Mouse (Mus musculus) hindbrain, embryonic 11.5 days (tissue): ENCODE data around the gene Gm13272. TPM values are rescaled to one million over a fixed set of nuclear protein-coding genes. Genes with fewer than 3 reads are reported as not detected.
"Not testable (repeated sequence)": the region's sequence is repeated elsewhere in the genome, so short reads cannot be mapped to it uniquely, and the experiment has no call there.

Experiments
- ATAC-seq: fragments of 200-750 bp; cut with Nextera tagmentation; 2 replicates; pipeline ENCODE4 v1.8.0; 2017; ENCODE audit warnings: mild to moderate bottlenecking, moderate TSS enrichment, moderate library complexity; ENCODE audit not compliant: low FRiP score
- DNase-seq: peaks from one replicate; pipeline ENCODE4 v3.0.0-alpha.2; 2015; ENCODE audit warnings: low spot score
- H3K27ac ChIP-seq: fragments of 300-500 bp; sonication (generic); 2 replicates; pipeline ENCODE4 v1.5.1; 2014; ENCODE audit warnings: mild to moderate bottlenecking, low read depth, low read length
- H3K27me3 ChIP-seq: fragments of 300-500 bp; sonication (generic); 2 replicates; pipeline ENCODE4 v1.6.1; 2014; ENCODE audit warnings: mild to moderate bottlenecking, low read length, moderate library complexity, mixed read lengths; ENCODE audit not compliant: control insufficient read depth, insufficient read depth
- H3K36me3 ChIP-seq: fragments of 300-500 bp; sonication (generic); 2 replicates; pipeline ENCODE4 v1.6.1; 2014; ENCODE audit warnings: mild to moderate bottlenecking, low read length, moderate library complexity, mixed read lengths; ENCODE audit not compliant: control insufficient read depth, insufficient read depth
- H3K4me1 ChIP-seq: fragments of 300-500 bp; sonication (generic); replicated peaks from 2 replicates; pipeline ENCODE4 v1.6.1; 2014; ENCODE audit warnings: low read length, mixed read lengths; ENCODE audit not compliant: control insufficient read depth, insufficient read depth
- H3K4me2 ChIP-seq: fragments of 300-500 bp; sonication (generic); replicated peaks from 2 replicates; pipeline ENCODE4 v1.6.1; 2014; ENCODE audit warnings: mild to moderate bottlenecking, low read depth, low read length
- H3K4me3 ChIP-seq: fragments of 300-500 bp; sonication (generic); 2 replicates; pipeline ENCODE4 v1.5.1; 2014; ENCODE audit warnings: low read depth, low read length
- H3K9ac ChIP-seq: fragments of 300-500 bp; sonication (generic); 2 replicates; pipeline ENCODE4 v1.6.1; 2014; ENCODE audit warnings: low read depth, low read length
- H3K9me3 ChIP-seq: fragments of 300-500 bp; sonication (generic); 2 replicates; pipeline ENCODE4 v1.6.1; 2016; ENCODE audit warnings: low read length; ENCODE audit not compliant: control insufficient read depth
- WGBS: fragments of 180-500 bp; shearing (Covaris S2); extraction: QIAGEN DNeasy Blood & Tissue Kit; methylation state at CpG from one replicate; pipeline ENCODE4 v1.1.7; 2014; 5-methylcytosine and 5-hydroxymethylcytosine counted together
- polyA plus RNA-seq: library from polyadenylated mRNA; unstranded; fragments of >200 nt; fragmentation: Nextera tagmentation; extraction: Ambion mirVana; gene quantifications from 2 replicates; pipeline ENCODE4 v1.2.1, GENCODE M21; 2014

Gene Gm13272
- polyA plus RNA-seq, 1 experiment from 2014 or later: not detected

DNA sequence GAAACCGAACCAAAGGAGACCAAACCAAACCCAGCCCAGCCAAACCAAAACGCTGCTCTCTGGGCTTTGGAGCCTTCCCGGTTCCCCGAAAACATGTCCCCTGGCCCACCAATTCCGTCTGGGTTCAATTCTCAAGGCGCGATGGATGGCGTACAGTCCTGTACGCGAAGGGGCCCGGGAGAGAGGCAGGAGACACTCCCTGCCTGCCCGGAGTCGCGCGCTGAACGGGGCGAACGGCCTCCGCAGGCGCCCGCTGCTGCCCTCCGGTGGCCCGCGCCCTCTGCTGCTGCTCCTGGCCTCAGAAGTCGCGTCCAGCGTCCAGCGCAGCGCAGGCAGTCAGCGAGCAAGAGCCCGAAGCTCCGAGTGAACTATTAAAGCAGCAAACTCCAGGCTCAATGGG lies 6.1 kb upstream of the Gm13272 start, which contains the start of gene Gm13290:
Gm13290 (plus strand) TSS at position 301 of the 400 bp plus-strand sequence.
- not testable (repeated sequence) for DNase-seq, H3K36me3 ChIP-seq, H3K27me3 ChIP-seq, H3K4me2 ChIP-seq, H3K4me1 ChIP-seq, H3K9ac ChIP-seq, H3K9me3 ChIP-seq, H3K4me3 ChIP-seq, ATAC-seq, H3K27ac ChIP-seq
- WGBS: no CpG with 5 or more reads among the region's 32 CpGs

DNA sequence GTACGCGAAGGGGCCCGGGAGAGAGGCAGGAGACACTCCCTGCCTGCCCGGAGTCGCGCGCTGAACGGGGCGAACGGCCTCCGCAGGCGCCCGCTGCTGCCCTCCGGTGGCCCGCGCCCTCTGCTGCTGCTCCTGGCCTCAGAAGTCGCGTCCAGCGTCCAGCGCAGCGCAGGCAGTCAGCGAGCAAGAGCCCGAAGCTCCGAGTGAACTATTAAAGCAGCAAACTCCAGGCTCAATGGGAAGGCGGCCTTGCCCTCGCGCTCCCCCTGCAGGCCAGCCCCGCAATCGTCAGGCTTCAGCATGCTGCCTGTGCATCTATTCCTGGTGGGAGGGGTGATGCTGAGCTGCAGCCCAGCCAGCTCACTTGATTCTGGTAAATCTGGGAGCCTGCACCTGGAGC lies 3.0 kb upstream of the Gm13272 start, which contains the start of gene Gm13289:
Gm13289 (plus strand) TSS at position 301 of the 400 bp plus-strand sequence.
- H3K27me3 ChIP-seq, H3K4me2 ChIP-seq, ATAC-seq, H3K27ac ChIP-seq, H3K4me1 ChIP-seq, H3K4me3 ChIP-seq, H3K36me3 ChIP-seq, H3K9me3 ChIP-seq, DNase-seq, H3K9ac ChIP-seq: not testable (repeated sequence)
- WGBS: no CpG with 5 or more reads among the region's 29 CpGs

DNA sequence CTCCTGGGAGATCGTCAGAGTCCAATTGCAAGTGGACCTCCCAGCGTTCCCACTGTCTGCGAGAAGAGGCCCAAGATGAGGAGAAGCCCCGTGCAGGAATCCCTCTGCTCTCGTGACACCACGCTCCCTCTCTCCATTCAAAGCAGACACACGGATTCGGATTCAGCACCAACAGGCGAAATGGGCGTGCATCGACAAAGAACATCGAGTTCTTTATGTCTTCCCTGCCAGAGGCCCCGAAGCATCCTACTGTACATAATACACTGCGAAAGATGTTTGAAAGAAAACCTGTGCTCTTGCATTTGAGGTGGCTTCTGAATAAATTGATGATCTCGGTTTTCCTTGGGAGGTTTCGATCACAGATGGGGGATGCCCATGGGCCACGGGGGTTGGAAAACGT lies 670 bp downstream of the Gm13272 start:
- not testable (repeated sequence) for H3K4me3 ChIP-seq, H3K4me2 ChIP-seq, H3K9me3 ChIP-seq, H3K36me3 ChIP-seq, H3K4me1 ChIP-seq, H3K27ac ChIP-seq, DNase-seq, ATAC-seq, H3K9ac ChIP-seq, H3K27me3 ChIP-seq
- 39% methylated on average over 15 of the region's 18 CpGs for WGBS

DNA sequence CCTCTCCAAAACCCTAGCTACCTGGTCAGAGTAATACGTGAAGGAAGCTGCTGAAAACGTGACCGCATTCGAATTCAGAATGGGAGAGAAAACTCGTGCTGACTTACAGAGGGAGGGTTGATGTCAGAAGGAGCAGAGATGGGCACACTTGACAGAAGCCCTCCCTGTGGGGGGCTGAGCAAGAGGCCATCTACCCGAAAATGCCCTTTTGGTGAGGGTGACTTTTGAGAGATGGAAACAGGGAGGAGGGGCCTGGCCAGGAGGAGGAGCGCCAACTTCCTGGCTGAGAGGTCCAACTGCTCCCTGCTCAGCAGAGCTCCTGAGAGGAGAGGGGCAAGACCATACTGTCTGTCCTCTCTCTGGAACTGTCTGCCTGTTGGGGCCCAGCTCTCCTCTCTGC lies 2.2 kb downstream of the Gm13272 start, which contains the start of gene Ifnz:
Ifnz (plus strand) TSS at position 301 of the 400 bp plus-strand sequence.
- not testable (repeated sequence) for H3K9me3 ChIP-seq, DNase-seq, H3K9ac ChIP-seq, H3K4me3 ChIP-seq, H3K36me3 ChIP-seq, H3K27me3 ChIP-seq, ATAC-seq, H3K27ac ChIP-seq, H3K4me1 ChIP-seq
- peak within 1 kb of the TSS; percentile 28; the same call in 1 of the 2 replicates for H3K4me2 ChIP-seq
- WGBS: 28% methylated on average over 4 of the region's 7 CpGs

DNA sequence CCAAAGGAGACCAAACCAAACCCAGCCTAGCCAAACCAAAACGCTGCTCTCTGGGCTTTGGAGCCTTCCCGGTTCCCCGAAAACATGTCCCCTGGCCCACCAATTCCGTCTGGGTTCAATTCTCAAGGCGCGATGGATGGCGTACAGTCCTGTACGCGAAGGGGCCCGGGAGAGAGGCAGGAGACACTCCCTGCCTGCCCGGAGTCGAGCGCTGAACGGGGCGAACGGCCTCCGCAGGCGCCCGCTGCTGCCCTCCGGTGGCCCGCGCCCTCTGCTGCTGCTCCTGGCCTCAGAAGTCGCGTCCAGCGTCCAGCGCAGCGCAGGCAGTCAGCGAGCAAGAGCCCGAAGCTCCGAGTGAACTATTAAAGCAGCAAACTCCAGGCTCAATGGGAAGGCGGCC lies 2.7 kb downstream of the Gm13272 start:
- not testable (repeated sequence) for H3K9ac ChIP-seq, H3K4me3 ChIP-seq, H3K9me3 ChIP-seq, ATAC-seq, H3K27ac ChIP-seq, H3K4me1 ChIP-seq, H3K27me3 ChIP-seq, DNase-seq, H3K36me3 ChIP-seq
- 0% methylated on average over 3 of the region's 31 CpGs for WGBS
- peak overlapping the region; percentile 28; the same call in 1 of the 2 replicates for H3K4me2 ChIP-seq

DNA sequence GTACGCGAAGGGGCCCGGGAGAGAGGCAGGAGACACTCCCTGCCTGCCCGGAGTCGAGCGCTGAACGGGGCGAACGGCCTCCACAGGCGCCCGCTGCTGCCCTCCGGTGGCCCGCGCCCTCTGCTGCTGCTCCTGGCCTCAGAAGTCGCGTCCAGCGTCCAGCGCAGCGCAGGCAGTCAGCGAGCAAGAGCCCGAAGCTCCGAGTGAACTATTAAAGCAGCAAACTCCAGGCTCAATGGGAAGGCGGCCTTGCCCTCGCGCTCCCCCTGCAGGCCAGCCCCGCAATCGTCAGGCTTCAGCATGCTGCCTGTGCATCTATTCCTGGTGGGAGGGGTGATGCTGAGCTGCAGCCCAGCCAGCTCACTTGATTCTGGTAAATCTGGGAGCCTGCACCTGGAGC lies 5.8 kb downstream of the Gm13272 start, which contains the start of gene Gm13276:
Gm13276 (plus strand) TSS at position 301 of the 400 bp plus-strand sequence.
- no CpG with 5 or more reads among the region's 27 CpGs for WGBS
- DNase-seq, H3K27me3 ChIP-seq, ATAC-seq, H3K9me3 ChIP-seq, H3K27ac ChIP-seq, H3K9ac ChIP-seq, H3K4me2 ChIP-seq, H3K4me3 ChIP-seq, H3K36me3 ChIP-seq, H3K4me1 ChIP-seq: not testable (repeated sequence)

DNA sequence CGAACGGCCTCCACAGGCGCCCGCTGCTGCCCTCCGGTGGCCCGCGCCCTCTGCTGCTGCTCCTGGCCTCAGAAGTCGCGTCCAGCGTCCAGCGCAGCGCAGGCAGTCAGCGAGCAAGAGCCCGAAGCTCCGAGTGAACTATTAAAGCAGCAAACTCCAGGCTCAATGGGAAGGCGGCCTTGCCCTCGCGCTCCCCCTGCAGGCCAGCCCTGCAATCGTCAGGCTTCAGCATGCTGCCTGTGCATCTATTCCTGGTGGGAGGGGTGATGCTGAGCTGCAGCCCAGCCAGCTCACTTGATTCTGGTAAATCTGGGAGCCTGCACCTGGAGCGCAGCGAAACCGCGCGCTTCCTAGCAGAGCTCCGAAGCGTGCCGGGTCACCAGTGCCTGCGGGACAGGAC lies 8.8 kb downstream of the Gm13272 start, which contains the start of gene Gm13277:
Gm13277 (plus strand) TSS at position 231 of the 400 bp plus-strand sequence.
- H3K4me2 ChIP-seq, H3K27me3 ChIP-seq, DNase-seq, H3K4me3 ChIP-seq, H3K4me1 ChIP-seq, H3K9ac ChIP-seq, ATAC-seq, H3K9me3 ChIP-seq, H3K36me3 ChIP-seq, H3K27ac ChIP-seq: not testable (repeated sequence)
- 0% methylated on average over 1 of the region's 28 CpGs for WGBS

DNA sequence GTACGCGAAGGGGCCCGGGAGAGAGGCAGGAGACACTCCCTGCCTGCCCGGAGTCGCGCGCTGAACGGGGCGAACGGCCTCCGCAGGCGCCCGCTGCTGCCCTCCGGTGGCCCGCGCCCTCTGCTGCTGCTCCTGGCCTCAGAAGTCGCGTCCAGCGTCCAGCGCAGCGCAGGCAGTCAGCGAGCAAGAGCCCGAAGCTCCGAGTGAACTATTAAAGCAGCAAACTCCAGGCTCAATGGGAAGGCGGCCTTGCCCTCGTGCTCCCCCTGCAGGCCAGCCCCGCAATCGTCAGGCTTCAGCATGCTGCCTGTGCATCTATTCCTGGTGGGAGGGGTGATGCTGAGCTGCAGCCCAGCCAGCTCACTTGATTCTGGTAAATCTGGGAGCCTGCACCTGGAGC lies 11.6 kb downstream of the Gm13272 start, which contains the start of gene Gm13278:
Gm13278 (plus strand) TSS at position 301 of the 400 bp plus-strand sequence.
- H3K4me1 ChIP-seq, H3K4me2 ChIP-seq, H3K36me3 ChIP-seq, H3K27me3 ChIP-seq, ATAC-seq, H3K9me3 ChIP-seq, DNase-seq, H3K9ac ChIP-seq, H3K4me3 ChIP-seq, H3K27ac ChIP-seq: not testable (repeated sequence)
- WGBS: no CpG with 5 or more reads among the region's 28 CpGs

DNA sequence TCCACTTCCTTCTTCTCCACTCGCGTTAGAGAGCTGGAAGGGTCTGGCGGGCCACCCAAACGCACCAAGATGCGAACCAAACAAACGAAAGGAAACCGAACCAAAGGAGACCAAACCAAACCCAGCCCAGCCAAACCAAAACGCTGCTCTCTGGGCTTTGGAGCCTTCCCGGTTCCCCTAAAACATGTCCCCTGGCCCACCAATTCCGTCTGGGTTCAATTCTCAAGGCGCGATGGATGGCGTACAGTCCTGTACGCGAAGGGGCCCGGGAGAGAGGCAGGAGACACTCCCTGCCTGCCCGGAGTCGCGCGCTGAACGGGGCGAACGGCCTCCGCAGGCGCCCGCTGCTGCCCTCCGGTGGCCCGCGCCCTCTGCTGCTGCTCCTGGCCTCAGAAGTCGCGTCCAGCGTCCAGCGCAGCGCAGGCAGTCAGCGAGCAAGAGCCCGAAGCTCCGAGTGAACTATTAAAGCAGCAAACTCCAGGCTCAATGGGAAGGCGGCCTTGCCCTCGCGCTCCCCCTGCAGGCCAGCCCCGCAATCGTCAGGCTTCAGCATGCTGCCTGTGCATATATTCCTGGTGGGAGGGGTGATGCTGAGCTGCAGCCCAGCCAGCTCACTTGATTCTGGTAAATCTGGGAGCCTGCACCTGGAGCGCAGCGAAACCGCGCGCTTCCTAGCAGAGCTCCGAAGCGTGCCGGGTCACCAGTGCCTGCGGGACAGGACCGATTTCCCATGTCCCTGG lies 14.5 kb downstream of the Gm13272 start, which contains the start of gene Gm13275:
Gm13275 (plus strand) TSS at position 552 of the 740 bp plus-strand sequence.
- H3K4me1 ChIP-seq, H3K9me3 ChIP-seq, H3K4me3 ChIP-seq, ATAC-seq, H3K4me2 ChIP-seq, H3K27me3 ChIP-seq, H3K27ac ChIP-seq, H3K9ac ChIP-seq, H3K36me3 ChIP-seq, DNase-seq: not testable (repeated sequence)
- WGBS: 0% methylated on average over 4 of the region's 52 CpGs
